Mouse (Mus musculus): ENCODE results near the gene Myo1e. TPM values are rescaled to one million over a fixed set of nuclear protein-coding genes. Genes with fewer than 3 reads are reported as not detected.

Myo1e gene
- polyA plus RNA-seq, 1 experiment from 2014 or later, result 15.2 TPM

- WGBS, result 3% methylated on average over 45 of the region's 45 CpGs
- Histone ChIP-seq H3K36me3 (peaks cover 43% of the 10 kb centered on the region), H3K4me1 (replicated peaks) (peaks cover 13% of the 10 kb centered on the region), H3K27ac (ENCODE audit: poor library complexity, severe bottlenecking) (peak within 1 kb of the TSS; percentile 46), H3K4me3 (peak within 1 kb of the TSS; percentile 72), H3K9me3 (replicated peaks) (no peaks in the 10 kb centered on the region), H3K4me2 (peak within 1 kb of the TSS; percentile 80), H3K9ac (peak within 1 kb of the TSS; percentile 77), H3K27me3 (replicated peaks) (no peaks in the 10 kb centered on the region)
- ATAC-seq (ENCODE audit: insufficient number of reproducible peaks, low FRiP score), result peak; percentile 97
These were observed 214.3 kb downstream of the Myo1e start, which contains the start of gene Ccnb2 for GRCm38 (mm10) chr9:70421257-70422056. Gene Ccnb2 (minus strand): TSS chr9:70421547.

GRCm38 (mm10) chr9:70422661-70423060 lies 215.5 kb downstream of the Myo1e start:
- WGBS, result 94% methylated on average over 2 of the region's 2 CpGs
- ATAC-seq (ENCODE audit: insufficient number of reproducible peaks, low FRiP score), result no peak
- Histone ChIP-seq H3K4me3 (no peak overlapping the region), H3K4me2 (no peak overlapping the region), H3K4me1 (replicated peaks) (peaks cover 13% of the 10 kb centered on the region), H3K27me3 (replicated peaks) (no peaks in the 10 kb centered on the region), H3K9me3 (replicated peaks) (no peaks in the 10 kb centered on the region), H3K9ac (no peak overlapping the region), H3K36me3 (peaks cover 44% of the 10 kb centered on the region), H3K27ac (ENCODE audit: poor library complexity, severe bottlenecking) (no peak overlapping the region)

- ATAC-seq (ENCODE audit: insufficient number of reproducible peaks, low FRiP score), result no peak
- no peak overlapping the region for H3K9ac ChIP-seq
- no peak overlapping the region for H3K4me2 ChIP-seq
- no peaks in the 10 kb centered on the region for H3K27me3 ChIP-seq (replicated peaks)
- no peaks in the 10 kb centered on the region for H3K9me3 ChIP-seq (replicated peaks)
- no peaks in the 10 kb centered on the region for H3K4me1 ChIP-seq (replicated peaks)
- no peak overlapping the region for H3K27ac ChIP-seq (ENCODE audit: poor library complexity, severe bottlenecking)
- 82% methylated on average over 4 of the region's 4 CpGs for WGBS
- peaks cover 76% of the 10 kb centered on the region for H3K36me3 ChIP-seq
- H3K4me3 ChIP-seq, result no peak overlapping the region
These were observed 232.8 kb downstream of the Myo1e start for GRCm38 (mm10) chr9:70439959-70440358.

GRCm38 (mm10) chr9:70449072-70449471 lies 241.9 kb downstream of the Myo1e start:
- H3K36me3 ChIP-seq, result peaks cover 40% of the 10 kb centered on the region
- 92% methylated on average over 5 of the region's 5 CpGs for WGBS
- ATAC-seq (ENCODE audit: insufficient number of reproducible peaks, low FRiP score), result no peak
- H3K27me3 ChIP-seq (replicated peaks), result no peaks in the 10 kb centered on the region
- peaks cover 8% of the 10 kb centered on the region; the same call in 1 of the 2 replicates for H3K4me1 ChIP-seq (replicated peaks)
- no peak overlapping the region for H3K4me3 ChIP-seq
- H3K4me2 ChIP-seq, result no peak overlapping the region
- no peak overlapping the region for H3K9ac ChIP-seq
- no peak overlapping the region for H3K27ac ChIP-seq (ENCODE audit: poor library complexity, severe bottlenecking)
- H3K9me3 ChIP-seq (replicated peaks), result no peaks in the 10 kb centered on the region

Small RNA genes within 50 kb of the gene (microRNA-seq; reads per million reads assigned to microRNA genes)
- gene Mir5626, result 8.0 reads per million, percentile 21 among the genes with 10 or more reads in this experiment

Other genes starting within 250 kb of the Myo1e start
- gene Bnip2, start 217.9 kb upstream of the Myo1e start, polyA plus RNA-seq (2016; fragmentation: Nextera tagmentation; extraction: Ambion mirVana), result 119 and 127 TPM in 2 replicates
- gene Gtf2a2, start 194.8 kb upstream of the Myo1e start, polyA plus RNA-seq (2016; fragmentation: Nextera tagmentation; extraction: Ambion mirVana), result 148 TPM in 2 replicates
- not detected in 2 replicates for gene Gcnt3, start 169.3 kb upstream of the Myo1e start, polyA plus RNA-seq (2016; fragmentation: Nextera tagmentation; extraction: Ambion mirVana)
- gene Fam81a, start 64.8 kb upstream of the Myo1e start, polyA plus RNA-seq (2016; fragmentation: Nextera tagmentation; extraction: Ambion mirVana), result 31.5 and 35.0 TPM in 2 replicates
- 152 and 156 TPM in 2 replicates for gene Ccnb2, start 214.2 kb downstream of the Myo1e start, polyA plus RNA-seq (2016; fragmentation: Nextera tagmentation; extraction: Ambion mirVana)

Data from heart, embryonic 12.5 days (tissue).